Mouse (Mus musculus) heart, embryonic 16.5 days (tissue): ENCODE results near the gene Heg1. TPM values are rescaled to one million over a fixed set of nuclear protein-coding genes. Genes with fewer than 3 reads are reported as not detected.

ENCODE experiments used
- ATAC-seq: fragments of 200-750 bp; cut with Nextera tagmentation; replicated peaks from 2 replicates; pipeline ENCODE4 v1.8.0; 2017; ENCODE audit warnings: moderate number of reproducible peaks; ENCODE audit not compliant: insufficient read depth, low FRiP score; ENCODE audit errors: extremely low read depth
- H3K27ac ChIP-seq: fragments of 300-500 bp; sonication (generic); 2 replicates; pipeline ENCODE4 v1.5.1; 2014; ENCODE audit warnings: mild to moderate bottlenecking, low read length, control low read depth, moderate library complexity
- H3K27me3 ChIP-seq: fragments of 300-500 bp; sonication (generic); 2 replicates; pipeline ENCODE4 v1.6.1; 2014; ENCODE audit warnings: low read length, mixed read lengths; ENCODE audit not compliant: control insufficient read depth, insufficient read depth
- H3K36me3 ChIP-seq: fragments of 300-500 bp; sonication (generic); 2 replicates; pipeline ENCODE4 v1.6.1; 2014; ENCODE audit not compliant: control insufficient read depth, insufficient read depth
- H3K4me1 ChIP-seq: fragments of 300-500 bp; sonication (generic); 2 replicates; pipeline ENCODE4 v1.6.1; 2014; ENCODE audit warnings: low read length, mixed read lengths; ENCODE audit not compliant: control insufficient read depth, insufficient read depth
- H3K4me2 ChIP-seq: fragments of 300-500 bp; sonication (generic); 2 replicates; pipeline ENCODE4 v1.6.1; 2014; ENCODE audit warnings: low read depth, mild to moderate bottlenecking, control low read depth, low read length
- H3K4me3 ChIP-seq: fragments of 300-500 bp; sonication (generic); 2 replicates; pipeline ENCODE4 v1.5.1; 2014; ENCODE audit warnings: mild to moderate bottlenecking, control low read depth, low read length
- H3K9ac ChIP-seq: fragments of 300-500 bp; sonication (generic); 2 replicates; pipeline ENCODE4 v1.6.1; 2014; ENCODE audit warnings: low read length, control low read depth
- H3K9me3 ChIP-seq: fragments of 300-500 bp; sonication (generic); replicated peaks from 2 replicates; pipeline ENCODE4 v1.6.1; 2016; ENCODE audit warnings: low read length; ENCODE audit not compliant: control insufficient read depth
- WGBS: fragments of 180-500 bp; shearing (Covaris S2); extraction: QIAGEN DNeasy Blood & Tissue Kit; methylation state at CpG from one replicate; pipeline ENCODE4 v1.1.7; 2014; 5-methylcytosine and 5-hydroxymethylcytosine counted together
- polyA plus RNA-seq: library from polyadenylated mRNA; unstranded; fragments of >200 nt; fragmentation: Nextera tagmentation; extraction: Ambion mirVana; gene quantifications from 2 replicates; pipeline ENCODE4 v1.2.1, GENCODE M21; 2015

Heg1 gene
- polyA plus RNA-seq, 1 experiment from 2014 or later = 34.0 TPM

DNA sequence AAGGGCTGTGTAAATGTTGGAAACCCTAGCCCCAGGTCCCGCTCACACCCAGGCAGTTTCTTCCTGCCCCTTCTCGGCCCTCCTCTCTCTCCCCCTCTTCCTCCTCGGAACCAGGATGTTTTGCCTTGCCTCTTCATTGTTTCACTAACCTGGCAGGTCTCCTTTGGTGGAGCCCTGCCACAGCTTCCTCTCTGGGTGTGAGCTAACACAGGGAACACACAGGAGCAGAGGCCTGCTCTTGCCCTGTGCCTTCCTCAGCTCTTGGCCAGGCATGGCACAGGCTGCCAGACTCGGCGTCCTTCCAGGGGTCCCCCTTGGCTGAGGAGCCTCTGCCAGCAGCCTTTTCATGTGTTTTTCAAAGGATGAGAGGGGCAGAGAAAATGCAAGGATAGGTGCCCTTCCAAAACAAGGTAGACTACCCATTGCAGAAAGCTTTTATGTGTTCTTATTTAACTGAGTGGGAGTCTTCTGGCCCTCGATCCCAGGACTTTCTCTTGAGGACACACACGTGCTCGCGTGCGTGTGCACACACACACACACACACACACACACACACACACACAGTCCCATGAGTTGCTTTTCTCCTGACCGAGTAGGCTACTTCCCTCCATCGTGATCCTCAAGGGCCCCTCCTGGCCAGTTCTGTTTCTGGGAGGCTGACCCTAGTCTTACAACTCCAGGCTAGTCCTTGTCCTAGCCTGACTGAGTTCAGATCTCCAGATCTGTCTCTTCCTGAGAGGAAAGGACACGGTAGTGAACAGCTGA is 12.8 kb downstream of the Heg1 start:
- 0 out of 2 replicates have a peak overlapping the region, but pooled peaks have one; percentile 4 for H3K9ac ChIP-seq
- WGBS = 56% methylated on average over 13 of the region's 13 CpGs
- no peaks in the 10 kb centered on the region for H3K27me3 ChIP-seq
- peak; percentile 61 for ATAC-seq
- H3K4me3 ChIP-seq = no peak overlapping the region
- H3K4me1 ChIP-seq = peaks cover 39% of the 10 kb centered on the region
- H3K4me2 ChIP-seq = peak overlapping the region; percentile 15; the same call in 1 of the 2 replicates
- H3K36me3 ChIP-seq = no peaks in the 10 kb centered on the region
- peak overlapping the region; percentile 78 for H3K27ac ChIP-seq
- H3K9me3 ChIP-seq = no peaks in the 10 kb centered on the region

DNA sequence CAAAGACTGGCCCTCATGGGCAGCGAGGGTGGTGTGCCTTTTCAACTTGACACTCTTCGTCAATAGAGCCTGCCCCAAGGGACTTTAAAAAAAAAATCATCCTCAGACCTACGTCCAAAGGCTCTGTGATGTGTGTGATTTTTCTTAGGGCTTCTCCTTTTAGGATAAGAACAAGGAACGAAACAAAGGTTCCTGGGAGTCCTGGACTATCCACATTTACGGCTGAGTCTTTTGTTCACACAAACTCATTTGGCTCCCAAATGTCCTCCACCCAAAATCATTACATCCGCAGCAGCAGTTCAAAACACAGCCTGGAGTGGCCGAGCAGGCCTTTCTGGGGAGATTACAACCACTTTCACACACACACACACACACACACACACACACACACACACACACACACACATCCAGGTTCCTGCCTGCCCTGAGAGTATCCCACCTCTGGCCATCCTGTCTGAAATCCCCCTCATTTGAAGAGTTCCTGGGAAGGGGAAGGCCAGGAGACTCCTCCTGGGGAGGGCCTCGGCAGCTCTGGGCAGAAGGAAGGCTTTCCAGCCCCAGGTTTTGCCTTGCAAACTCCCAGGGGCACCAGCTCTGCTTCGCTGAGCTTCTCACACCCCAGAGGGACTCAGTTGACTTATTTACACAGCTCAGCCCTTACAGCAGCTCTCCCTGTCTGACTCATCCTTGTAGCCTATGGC is 13.6 kb downstream of the Heg1 start:
- Histone ChIP-seq H3K36me3 (no peaks in the 10 kb centered on the region), H3K4me2 (no peak overlapping the region), H3K4me1 (peaks cover 33% of the 10 kb centered on the region), H3K9me3 (no peaks in the 10 kb centered on the region), H3K9ac (0 out of 2 replicates have a peak overlapping the region, but pooled peaks have one; percentile 4), H3K4me3 (no peak overlapping the region), H3K27me3 (no peaks in the 10 kb centered on the region), H3K27ac (peak overlapping the region; percentile 78)
- ATAC-seq = no peak
- WGBS = 48% methylated on average over 9 of the region's 9 CpGs

GRCm38 (mm10) chr16:33698277-33698790 is 14.2 kb downstream of the Heg1 start:
- peaks cover 35% of the 10 kb centered on the region for H3K4me1 ChIP-seq
- H3K27me3 ChIP-seq = no peaks in the 10 kb centered on the region
- WGBS = 57% methylated on average over 12 of the region's 12 CpGs
- H3K4me3 ChIP-seq = no peak overlapping the region
- H3K4me2 ChIP-seq = no peak overlapping the region
- H3K9ac ChIP-seq = no peak overlapping the region
- H3K27ac ChIP-seq = peak overlapping the region; percentile 78
- H3K9me3 ChIP-seq = no peaks in the 10 kb centered on the region
- H3K36me3 ChIP-seq = no peaks in the 10 kb centered on the region
- no peak for ATAC-seq

DNA sequence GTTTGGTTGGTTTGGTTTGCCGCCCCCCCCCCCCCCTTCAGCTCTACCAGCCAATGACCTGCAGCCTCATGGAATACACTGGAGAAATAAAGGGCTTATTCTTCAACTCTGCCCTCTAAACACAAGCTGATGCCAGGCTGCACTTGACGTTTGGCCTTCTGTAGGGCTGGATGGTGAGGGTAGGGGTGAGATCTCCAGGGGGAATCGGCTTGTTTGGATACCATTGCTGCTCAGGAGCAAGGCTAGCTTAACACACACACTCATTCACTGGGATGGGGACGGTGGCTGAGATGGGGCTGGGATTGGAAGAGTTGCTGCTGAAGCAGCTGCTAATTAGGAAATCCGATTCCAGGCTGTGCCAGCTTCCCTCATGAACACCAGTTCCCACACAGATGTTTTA is 16.4 kb downstream of the Heg1 start:
- no peaks in the 10 kb centered on the region for H3K27me3 ChIP-seq
- no peaks in the 10 kb centered on the region for H3K36me3 ChIP-seq
- no peak for ATAC-seq
- H3K4me3 ChIP-seq = no peak overlapping the region
- H3K27ac ChIP-seq = no peak overlapping the region
- peaks cover 50% of the 10 kb centered on the region for H3K4me1 ChIP-seq
- no peak overlapping the region for H3K4me2 ChIP-seq
- H3K9me3 ChIP-seq = no peaks in the 10 kb centered on the region
- WGBS = 73% methylated on average over 5 of the region's 5 CpGs
- no peak overlapping the region for H3K9ac ChIP-seq

- H3K27ac ChIP-seq = no peak overlapping the region
These were observed 17.7 kb downstream of the Heg1 start for GRCm38 (mm10) chr16:33701872-33702271.

GRCm38 (mm10) chr16:33704289-33704688 is 20.1 kb downstream of the Heg1 start:
- Histone ChIP-seq H3K36me3 (0 out of 2 replicates have a peak, but pooled peaks cover 5% of the 10 kb centered on the region), H3K27ac (peak overlapping the region; percentile 75), H3K4me2 (peak overlapping the region; percentile 29), H3K27me3 (no peaks in the 10 kb centered on the region), H3K4me3 (no peak overlapping the region), H3K9me3 (no peaks in the 10 kb centered on the region), H3K4me1 (peaks cover 28% of the 10 kb centered on the region), H3K9ac (peak overlapping the region; percentile 36)
- no peak for ATAC-seq
- WGBS = 52% methylated on average over 9 of the region's 9 CpGs

More at GRCm38 (mm10) chr16:33701872-33702271, 17.7 kb downstream of the Heg1 start:
- 73% methylated on average over 4 of the region's 4 CpGs for WGBS
- Histone ChIP-seq H3K4me3 (no peak overlapping the region), H3K4me1 (peaks cover 42% of the 10 kb centered on the region), H3K9me3 (no peaks in the 10 kb centered on the region), H3K4me2 (no peak overlapping the region), H3K27me3 (no peaks in the 10 kb centered on the region), H3K9ac (no peak overlapping the region), H3K36me3 (no peaks in the 10 kb centered on the region)
- no peak for ATAC-seq

DNA sequence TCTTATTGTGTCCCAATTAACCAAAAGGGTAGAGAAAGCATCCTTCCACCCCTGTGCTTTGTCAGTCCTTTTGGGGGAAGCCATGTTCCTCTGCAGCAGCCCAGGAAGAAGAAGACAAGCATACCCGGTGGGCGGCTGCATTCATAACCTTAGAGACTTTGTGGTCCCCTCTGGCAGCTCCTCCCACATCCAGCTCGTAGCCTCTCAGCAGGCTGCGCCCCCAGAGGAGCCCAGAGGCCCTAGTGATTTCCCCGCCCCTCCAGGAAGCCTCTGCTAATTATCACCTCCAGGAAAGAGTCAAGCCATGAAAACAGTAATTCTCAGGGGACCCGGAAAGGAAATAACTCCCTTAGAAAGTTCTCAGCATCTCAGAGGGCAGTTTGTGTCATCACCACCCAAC is 21.1 kb downstream of the Heg1 start:
- no peaks in the 10 kb centered on the region for H3K27me3 ChIP-seq
- peak overlapping the region; percentile 36; the same call in 1 of the 2 replicates for H3K9ac ChIP-seq
- no peaks in the 10 kb centered on the region for H3K9me3 ChIP-seq
- H3K4me1 ChIP-seq = peaks cover 36% of the 10 kb centered on the region
- peak overlapping the region; percentile 29 for H3K4me2 ChIP-seq
- peak overlapping the region; percentile 75 for H3K27ac ChIP-seq
- 0 out of 2 replicates have a peak, but pooled peaks cover 5% of the 10 kb centered on the region for H3K36me3 ChIP-seq
- no peak overlapping the region for H3K4me3 ChIP-seq
- ATAC-seq = peak; percentile 33; the same call in 1 of the 2 replicates
- WGBS = 15% methylated on average over 6 of the region's 6 CpGs

DNA sequence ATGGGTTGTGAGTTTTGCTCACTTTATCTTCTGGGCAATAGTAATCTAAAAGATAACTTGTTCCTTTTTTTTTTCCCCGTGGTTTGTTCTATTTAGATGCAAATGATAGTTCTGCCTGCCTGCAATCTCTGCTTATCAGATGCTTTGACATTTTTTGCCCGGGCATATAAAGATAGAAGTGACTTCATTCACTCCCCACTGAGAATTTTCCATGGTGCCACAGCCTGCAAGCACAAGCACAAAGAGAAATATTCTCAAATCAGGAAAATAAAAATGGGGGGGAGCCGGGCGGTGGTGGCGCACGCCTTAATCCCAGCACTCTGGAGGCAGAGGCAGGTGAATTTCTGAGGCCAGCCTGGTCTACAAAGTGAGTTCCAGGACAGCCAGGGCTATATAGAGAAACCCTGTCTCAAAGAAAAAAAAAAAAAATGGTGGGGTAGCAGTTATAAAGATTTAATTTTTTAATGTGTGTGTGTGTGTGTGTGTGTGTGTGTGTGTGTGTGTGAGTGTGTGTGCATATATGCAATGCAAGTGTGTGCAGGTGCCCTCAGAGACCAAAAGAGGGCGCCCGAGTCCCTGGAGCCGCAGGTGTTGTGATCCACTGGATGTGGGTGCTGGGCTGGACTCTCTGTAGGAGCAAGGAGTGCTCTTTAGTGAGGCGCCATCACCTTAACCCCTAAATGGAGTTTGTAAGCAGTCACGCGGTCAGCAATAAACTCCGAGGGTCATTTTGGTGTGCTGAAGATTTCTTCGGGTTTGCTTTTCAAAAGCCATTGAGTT is 22.1 kb downstream of the Heg1 start:
- H3K36me3 ChIP-seq = peaks cover 11% of the 10 kb centered on the region; the same call in 1 of the 2 replicates
- WGBS = 89% methylated on average over 14 of the region's 14 CpGs
- no peak for ATAC-seq
- no peak overlapping the region for H3K27ac ChIP-seq
- H3K9ac ChIP-seq = no peak overlapping the region
- no peaks in the 10 kb centered on the region for H3K9me3 ChIP-seq
- peaks cover 44% of the 10 kb centered on the region for H3K4me1 ChIP-seq
- no peak overlapping the region for H3K4me2 ChIP-seq
- H3K27me3 ChIP-seq = no peaks in the 10 kb centered on the region
- H3K4me3 ChIP-seq = no peak overlapping the region
